Mouse (Mus musculus) embryonic facial prominence, embryonic 12.5 days (tissue): ENCODE data around the gene Vps33a. TPM values are rescaled to one million over a fixed set of nuclear protein-coding genes. Genes with fewer than 3 reads are reported as not detected.

Experiments used
- ATAC-seq: fragments of 200-750 bp; cut with Nextera tagmentation; 2 replicates; pipeline ENCODE4 v1.8.0; 2017; ENCODE audit not compliant: insufficient number of reproducible peaks, insufficient read depth, low FRiP score, low TSS enrichment
- H3K27ac ChIP-seq: fragments of 300-500 bp; sonication (generic); 2 replicates; pipeline ENCODE4 v1.5.1; 2016; ENCODE audit warnings: mild to moderate bottlenecking
- H3K27me3 ChIP-seq: fragments of 300-500 bp; sonication (generic); 2 replicates; pipeline ENCODE4 v1.6.1; 2016; ENCODE audit warnings: mild to moderate bottlenecking, moderate library complexity
- H3K36me3 ChIP-seq: fragments of 300-500 bp; sonication (generic); 2 replicates; pipeline ENCODE4 v1.6.1; 2016; ENCODE audit warnings: mild to moderate bottlenecking
- H3K4me1 ChIP-seq: fragments of 300-500 bp; sonication (generic); 2 replicates; pipeline ENCODE4 v1.6.1; 2016
- H3K4me2 ChIP-seq: fragments of 300-500 bp; sonication (generic); replicated peaks from 2 replicates; pipeline ENCODE4 v1.6.1; 2016; ENCODE audit warnings: mild to moderate bottlenecking, moderate library complexity
- H3K4me3 ChIP-seq: fragments of 300-500 bp; sonication (generic); 2 replicates; pipeline ENCODE4 v1.5.1; 2016; ENCODE audit warnings: mild to moderate bottlenecking
- H3K9ac ChIP-seq: fragments of 300-500 bp; sonication (generic); 2 replicates; pipeline ENCODE4 v1.6.1; 2016; ENCODE audit warnings: mild to moderate bottlenecking, moderate library complexity
- H3K9me3 ChIP-seq: fragments of 300-500 bp; sonication (generic); 2 replicates; pipeline ENCODE4 v1.6.1; 2016; ENCODE audit warnings: mild to moderate bottlenecking, moderate library complexity
- WGBS: fragments of 180-500 bp; shearing (Covaris S2); methylation state at CpG from one replicate; pipeline ENCODE4 v1.1.7; 2016; 5-methylcytosine and 5-hydroxymethylcytosine counted together
- microRNA-seq: library from miRNA; unstranded; fragments of <30 nt; microRNA quantifications from one replicate; pipeline ENCODE4, GENCODE M21; 2017
- polyA plus RNA-seq: library from polyadenylated mRNA; unstranded; fragments of >200 nt; fragmentation: Nextera tagmentation; extraction: Ambion mirVana; gene quantifications from 2 replicates; pipeline ENCODE4 v1.2.1, GENCODE M21; 2016

Vps33a gene
- polyA plus RNA-seq, 1 experiment from 2014 or later = 26.8 TPM

DNA sequence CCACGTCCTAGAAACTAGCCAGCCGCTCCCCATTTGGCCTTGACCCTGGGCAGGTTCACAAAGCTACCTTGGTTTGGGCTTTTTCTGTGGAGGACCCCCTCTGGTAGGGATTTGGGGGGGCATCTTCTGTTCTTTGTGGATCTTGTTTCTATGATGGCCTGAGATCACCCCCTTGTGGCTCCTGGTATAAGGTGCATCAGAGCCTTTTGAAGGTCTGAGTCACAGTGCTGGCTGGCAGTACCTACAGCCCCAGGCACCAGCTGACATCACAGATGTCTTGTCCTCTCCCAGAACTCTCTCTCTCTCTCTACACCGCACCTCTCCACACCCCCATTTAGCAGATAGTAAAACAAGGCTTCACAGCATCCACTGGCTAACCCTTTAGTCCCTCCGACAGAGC, 73.1 kb downstream of the Vps33a start:
- Histone ChIP-seq H3K36me3 (no peaks in the 10 kb centered on the region), H3K9ac (no peak overlapping the region), H3K4me2 (no peak overlapping the region), H3K27me3 (no peaks in the 10 kb centered on the region), H3K4me1 (peaks cover 14% of the 10 kb centered on the region), H3K4me3 (no peak overlapping the region), H3K27ac (no peak overlapping the region), H3K9me3 (no peaks in the 10 kb centered on the region)
- no peak for ATAC-seq
- 39% methylated on average over 4 of the region's 4 CpGs for WGBS

DNA sequence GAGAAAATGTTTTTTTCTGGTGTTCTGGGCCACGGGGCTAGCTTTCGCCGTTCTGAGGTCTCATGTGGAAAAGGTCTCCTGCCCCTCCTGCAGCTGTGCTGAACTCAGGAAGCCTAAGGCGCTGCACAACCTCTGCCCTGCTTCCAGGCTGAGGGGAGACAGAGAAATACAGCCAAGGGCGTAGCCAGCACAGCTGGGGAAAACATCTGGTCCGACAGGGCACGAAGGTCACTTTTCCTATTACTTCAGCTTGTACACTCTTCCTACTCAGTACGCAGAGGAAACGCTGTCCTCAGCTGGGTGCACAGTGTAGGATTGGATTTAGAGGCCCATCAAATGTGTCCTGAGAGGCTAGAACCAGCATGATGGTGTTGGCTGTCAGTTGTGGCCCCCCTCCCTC, 82.9 kb downstream of the Vps33a start:
- no peak overlapping the region for H3K4me2 ChIP-seq
- H3K9ac ChIP-seq = no peak overlapping the region
- H3K27ac ChIP-seq = no peak overlapping the region
- H3K4me3 ChIP-seq = no peak overlapping the region
- WGBS = 43% methylated on average over 9 of the region's 9 CpGs
- H3K36me3 ChIP-seq = no peaks in the 10 kb centered on the region
- no peak for ATAC-seq
- H3K4me1 ChIP-seq = peaks cover 10% of the 10 kb centered on the region; the same call in 1 of the 2 replicates
- no peaks in the 10 kb centered on the region for H3K27me3 ChIP-seq
- no peaks in the 10 kb centered on the region for H3K9me3 ChIP-seq

DNA sequence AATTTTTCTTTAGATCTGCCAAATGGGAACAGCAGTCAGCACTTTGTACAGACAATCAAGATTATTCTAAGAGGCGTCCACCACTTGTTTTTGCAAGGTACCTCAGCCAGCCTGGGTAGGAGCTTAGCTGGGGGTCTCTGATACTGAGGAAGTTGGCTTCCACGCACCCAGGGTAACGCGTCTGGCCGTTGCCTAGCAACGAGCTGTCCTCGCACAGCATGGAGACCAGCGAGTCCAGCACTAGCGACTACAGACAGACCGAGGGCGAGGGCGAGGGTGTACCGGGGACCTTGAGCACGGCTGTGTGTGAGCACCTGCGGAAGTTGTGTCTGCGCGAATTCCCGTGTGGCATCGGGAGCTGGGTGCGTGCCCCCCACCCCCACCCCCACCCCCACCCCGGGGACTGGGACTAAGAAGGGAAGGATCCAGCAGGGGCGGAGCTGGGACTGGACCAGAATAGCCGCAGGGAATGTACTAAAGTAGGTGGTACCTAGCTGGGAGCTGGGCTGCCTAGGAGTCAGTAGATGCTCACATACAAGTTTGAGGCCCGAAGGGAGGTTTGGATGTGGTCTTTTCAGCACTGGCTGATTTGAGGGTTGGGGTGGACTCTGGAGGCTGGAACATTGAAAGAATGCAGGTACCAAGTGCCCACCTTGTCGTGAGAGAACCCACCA, 83.6 kb downstream of the Vps33a start, which contains the start of the genes Lrrc43 and Il31:
Lrrc43 (plus strand) TSS at position 194 of the 674 bp plus-strand sequence.
Il31 (minus strand) TSS at position 378 of the 674 bp plus-strand sequence.
- WGBS = 6% methylated on average over 25 of the region's 25 CpGs
- H3K9ac ChIP-seq = peak within 1 kb of the TSS; percentile 50; the same call in 1 of the 2 replicates
- peak within 1 kb of the TSS; percentile 50 for H3K4me2 ChIP-seq
- H3K27me3 ChIP-seq = no peaks in the 10 kb centered on the region
- H3K36me3 ChIP-seq = no peaks in the 10 kb centered on the region
- H3K4me3 ChIP-seq = peak within 1 kb of the TSS; percentile 19; the same call in 1 of the 2 replicates
- peaks cover 10% of the 10 kb centered on the region; the same call in 1 of the 2 replicates for H3K4me1 ChIP-seq
- H3K9me3 ChIP-seq = no peaks in the 10 kb centered on the region
- H3K27ac ChIP-seq = no peak within 1 kb of the TSS
- ATAC-seq = 0 out of 2 replicates have a peak, but pooled peaks have one; percentile 15

DNA sequence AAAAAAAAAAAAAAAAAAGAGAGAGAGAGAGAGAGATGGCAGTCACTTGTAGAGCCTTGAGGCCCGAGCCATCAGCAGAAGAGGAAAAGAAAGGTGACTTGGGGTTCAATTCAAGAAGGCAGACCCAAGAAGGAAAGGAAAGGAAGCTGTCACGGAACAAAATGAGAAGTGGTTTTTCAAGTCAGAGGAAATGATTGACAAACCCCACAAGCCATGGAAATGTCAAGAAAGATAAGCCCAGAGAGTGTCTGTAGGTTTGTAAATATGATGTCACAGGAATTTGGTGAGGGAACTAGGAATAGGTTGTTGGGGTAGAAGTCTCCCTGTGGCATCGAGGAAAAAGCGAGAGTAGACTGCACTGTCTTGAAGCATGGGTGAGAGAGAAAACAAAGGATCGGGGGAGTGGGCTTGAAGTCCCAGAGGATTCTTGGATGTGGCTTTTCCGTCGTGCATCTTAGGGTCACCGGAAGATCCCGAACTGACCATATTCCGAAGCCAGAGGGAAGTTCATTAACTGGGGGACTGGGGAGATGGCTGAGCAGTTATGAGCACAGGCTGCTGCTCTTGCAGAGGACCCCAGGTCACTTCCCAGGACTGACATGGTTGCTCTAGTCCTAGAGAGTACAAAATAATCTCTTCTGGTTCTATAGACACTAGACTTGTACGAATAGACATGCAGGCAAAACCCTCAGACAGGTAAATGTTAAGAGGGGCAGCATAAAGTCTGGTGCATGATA, 85.0 kb downstream of the Vps33a start:
- 83% methylated on average over 11 of the region's 11 CpGs for WGBS
- no peak overlapping the region for H3K9ac ChIP-seq
- H3K27ac ChIP-seq = no peak overlapping the region

More for the DNA sequence above, 85.0 kb downstream of the Vps33a start:
- H3K9me3 ChIP-seq = no peaks in the 10 kb centered on the region
- no peak overlapping the region for H3K4me3 ChIP-seq
- no peaks in the 10 kb centered on the region for H3K36me3 ChIP-seq
- no peak overlapping the region for H3K4me2 ChIP-seq
- peaks cover 10% of the 10 kb centered on the region; the same call in 1 of the 2 replicates for H3K4me1 ChIP-seq
- ATAC-seq = no peak
- no peaks in the 10 kb centered on the region for H3K27me3 ChIP-seq

Small RNA genes lying within 50 kb of the gene (microRNA-seq; reads per million reads assigned to microRNA genes)
- 1.1 reads per million for gene Mir7647

Other genes starting within 250 kb of the Vps33a start
- gene Bcl7a, start 229.2 kb downstream of the Vps33a start, polyA plus RNA-seq = 41.8 and 44.7 TPM in 2 replicates
- gene Mlxip, start 178.2 kb downstream of the Vps33a start, polyA plus RNA-seq = 15.8 and 17.4 TPM in 2 replicates
- not detected in 2 replicates for gene Lrrc43, start 83.7 kb downstream of the Vps33a start, polyA plus RNA-seq
- not detected in 2 replicates for gene Il31, start 83.5 kb downstream of the Vps33a start, polyA plus RNA-seq
- 1.3 and 2.2 TPM in 2 replicates for gene B3gnt4, start 62.6 kb downstream of the Vps33a start, polyA plus RNA-seq
- 121 and 125 TPM in 2 replicates for gene Diablo, start 48.9 kb downstream of the Vps33a start, polyA plus RNA-seq
- 1.5 and 3.4 TPM in 2 replicates for gene Gm49027, start 47.5 kb downstream of the Vps33a start, polyA plus RNA-seq
- gene Clip1, start 111.6 kb upstream of the Vps33a start, polyA plus RNA-seq = 50.6 and 53.2 TPM in 2 replicates
- 90.7 and 98.4 TPM in 2 replicates for gene Zcchc8, start 148.1 kb upstream of the Vps33a start, polyA plus RNA-seq
- gene Rsrc2, start 176.4 kb upstream of the Vps33a start, polyA plus RNA-seq = 161 and 164 TPM in 2 replicates
- 40.9 and 41.2 TPM in 2 replicates for gene Kntc1, start 176.7 kb upstream of the Vps33a start, polyA plus RNA-seq